Mouse (Mus musculus) CD4-positive, CD25-positive, alpha-beta regulatory T cell, adult 9 weeks (primary cell): ENCODE measurements around the gene Tac4. TPM values are rescaled to one million over a fixed set of nuclear protein-coding genes. Genes with fewer than 3 reads are reported as not detected.

ENCODE experiments used
- polyA plus RNA-seq: library from polyadenylated mRNA; unstranded; fragments of 100-300 nt; shearing (Covaris generic); gene quantifications from one replicate; pipeline ENCODE4 v1.2.1, GENCODE M21; 2017

Gene Tac4
- not detected for polyA plus RNA-seq

DNA sequence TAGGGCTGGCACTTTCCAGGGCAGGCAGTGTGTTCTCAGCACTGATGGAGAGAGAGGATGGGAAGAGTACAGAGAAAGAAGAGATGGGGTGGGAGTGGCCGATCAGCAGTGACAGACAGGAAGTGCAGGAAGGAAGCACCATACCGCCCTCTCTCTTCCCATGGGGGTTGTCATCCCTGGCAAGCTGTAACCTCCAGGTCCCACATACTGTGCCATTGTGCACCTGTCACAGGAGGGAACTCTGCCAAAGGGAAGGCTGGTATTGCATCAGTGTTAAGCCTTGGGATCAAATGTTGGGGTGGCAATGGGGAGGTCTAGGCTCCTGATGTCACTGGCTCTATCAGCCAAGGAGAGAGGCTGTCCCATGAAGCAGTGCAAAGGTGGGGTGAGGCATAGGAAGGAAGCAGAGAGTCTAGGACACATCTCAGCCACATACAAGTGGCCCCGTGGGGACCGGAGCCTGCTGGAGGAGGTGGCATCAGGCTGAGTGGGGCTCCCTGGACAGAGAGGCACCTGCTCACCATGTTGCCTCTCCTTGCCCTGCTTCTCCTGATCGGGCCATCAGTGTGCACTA lies at the start of gene Tac4:
Gene Tac4, plus strand, starts transcription at position 352 of the 574 bp plus-strand sequence.

DNA sequence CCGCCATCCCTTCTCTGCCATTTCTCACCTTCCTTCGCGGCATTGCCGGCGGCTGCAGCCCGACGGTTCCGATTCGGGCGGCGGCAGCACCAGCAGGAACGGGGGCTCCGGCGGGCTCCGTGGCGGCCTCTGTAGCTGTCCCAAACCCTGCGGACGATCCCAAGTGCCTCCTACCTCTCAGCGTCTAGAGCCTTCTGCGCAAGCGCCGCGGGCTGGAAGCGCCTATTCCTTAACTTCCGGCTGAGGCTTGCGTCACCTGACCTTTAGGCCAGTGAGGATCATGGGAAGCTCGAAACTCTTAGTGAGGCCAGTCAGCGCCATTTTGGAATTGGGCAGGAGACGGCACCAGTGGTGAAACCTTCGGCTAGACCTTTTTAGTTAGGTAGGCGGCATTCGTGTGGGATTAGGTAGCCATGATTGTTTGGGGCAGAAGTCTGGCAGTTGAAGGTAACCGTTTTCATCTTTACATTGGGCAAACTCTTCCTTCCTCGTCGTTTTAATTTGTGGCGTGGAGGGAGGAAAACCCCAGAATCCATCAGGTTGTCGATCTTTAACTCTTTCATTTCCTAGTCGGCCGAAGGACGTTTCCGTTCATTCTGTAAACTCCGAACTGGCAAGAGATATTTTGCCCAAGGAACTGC lies 48.8 kb downstream of the Tac4 start, which contains the start of gene Kat7:
Gene Kat7, minus strand, starts transcription at position 240 of the 641 bp plus-strand sequence.

Other genes starting within 250 kb of the Tac4 start
- gene Pdk2, start 220.2 kb upstream of the Tac4 start, polyA plus RNA-seq: 13.0 TPM
- gene Itga3, start 184.7 kb upstream of the Tac4 start, polyA plus RNA-seq: 1.0 TPM
- not detected for gene Dlx3, start 141.4 kb upstream of the Tac4 start, polyA plus RNA-seq
- not detected for gene Dlx4, start 115.3 kb upstream of the Tac4 start, polyA plus RNA-seq
- gene Kat7, start 48.7 kb downstream of the Tac4 start, polyA plus RNA-seq: 126 TPM
- 21.2 TPM for gene Fam117a, start 75.5 kb downstream of the Tac4 start, polyA plus RNA-seq
- 70.8 TPM for gene Slc35b1, start 123.2 kb downstream of the Tac4 start, polyA plus RNA-seq
- gene Spop, start 152.6 kb downstream of the Tac4 start, polyA plus RNA-seq: 234 TPM